Mouse (Mus musculus) kidney, postnatal 0 days (tissue): ENCODE measurements around the gene Ankrd13b. TPM values are rescaled to one million over a fixed set of nuclear protein-coding genes. Genes with fewer than 3 reads are reported as not detected.
A peak's percentile ranks its signal among the peaks of the same experiment; 100 is the strongest.

Source experiments
- ATAC-seq: fragments of 200-750 bp; cut with Nextera tagmentation; replicated peaks from 2 replicates; pipeline ENCODE4 v1.8.0; 2017; ENCODE audit warnings: low read depth, moderate number of reproducible peaks, moderate TSS enrichment, moderate library complexity; ENCODE audit not compliant: low FRiP score
- DNase-seq: peaks from one replicate; pipeline ENCODE4 v3.0.0-alpha.2; 2016; ENCODE audit warnings: low spot score
- H3K27ac ChIP-seq: fragments of 300-500 bp; sonication (generic); 2 replicates; pipeline ENCODE4 v1.5.1; 2014; ENCODE audit warnings: mild to moderate bottlenecking
- H3K27me3 ChIP-seq: fragments of 300-500 bp; sonication (generic); 2 replicates; pipeline ENCODE4 v1.6.1; 2014; ENCODE audit warnings: low read length, mixed read lengths; ENCODE audit not compliant: insufficient read depth
- H3K36me3 ChIP-seq: fragments of 300-500 bp; sonication (generic); 2 replicates; pipeline ENCODE4 v1.6.1; 2014; ENCODE audit warnings: low read length, mixed read lengths; ENCODE audit not compliant: insufficient read depth
- H3K4me1 ChIP-seq: fragments of 300-500 bp; sonication (generic); replicated peaks from 2 replicates; pipeline ENCODE4 v1.6.1; 2014; ENCODE audit warnings: antibody characterized with exemption, low read length, mixed read lengths; ENCODE audit not compliant: insufficient read depth
- H3K4me2 ChIP-seq: fragments of 300-500 bp; sonication (generic); 2 replicates; pipeline ENCODE4 v1.6.1; 2014; ENCODE audit warnings: mild to moderate bottlenecking, low read length, moderate library complexity, mixed read lengths
- H3K4me3 ChIP-seq: fragments of 300-500 bp; sonication (generic); replicated peaks from 2 replicates; pipeline ENCODE4 v1.5.1; 2014; ENCODE audit warnings: low read depth, low read length
- H3K9ac ChIP-seq: fragments of 300-500 bp; sonication (generic); 2 replicates; pipeline ENCODE4 v1.6.1; 2014; ENCODE audit warnings: low read depth, low read length
- H3K9me3 ChIP-seq: fragments of 300-500 bp; sonication (generic); replicated peaks from 2 replicates; pipeline ENCODE4 v1.6.1; 2016; ENCODE audit warnings: low read length, inconsistent platforms, mixed read lengths
- CTCF ChIP-seq: IDR thresholded peaks from 2 replicates; pipeline ENCODE4 v1.5.1; 2016; ENCODE audit warnings: antibody characterized with exemption, low read depth, mild to moderate bottlenecking, moderate library complexity
- WGBS: fragments of 180-500 bp; shearing (Covaris S2); extraction: QIAGEN DNeasy Blood & Tissue Kit; methylation state at CpG from one replicate; pipeline ENCODE4 v1.1.7; 2014; 5-methylcytosine and 5-hydroxymethylcytosine counted together
- polyA plus RNA-seq: library from polyadenylated mRNA; unstranded; fragments of >200 nt; fragmentation: Nextera tagmentation; extraction: Ambion mirVana; gene quantifications from 2 replicates; pipeline ENCODE4 v1.2.1, GENCODE M21; 2015

Ankrd13b gene
- polyA plus RNA-seq, 1 experiment from 2014 or later: 6.4 TPM

DNA sequence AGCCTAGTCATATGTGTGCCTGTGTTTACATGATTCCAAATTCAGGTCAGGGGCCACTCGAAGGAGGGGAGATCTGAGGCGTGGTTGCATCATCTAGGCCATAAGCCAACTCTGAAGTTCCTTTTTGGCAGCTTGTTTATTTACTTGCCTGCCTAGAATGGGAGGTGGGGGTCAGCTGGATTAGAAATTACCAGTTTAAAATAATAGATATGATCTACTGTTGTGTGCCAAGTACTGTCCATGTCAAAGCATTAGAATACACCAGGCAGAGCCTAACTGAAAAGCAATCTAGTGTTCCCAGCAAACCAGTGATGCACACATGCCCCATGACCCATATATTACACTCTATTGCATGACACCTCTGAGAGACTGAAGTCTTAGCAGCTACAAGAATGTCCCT is 44.5 kb downstream of the Ankrd13b start:
- Histone ChIP-seq H3K36me3 (peaks cover 6% of the 10 kb centered on the region; the same call in 1 of the 2 replicates), H3K27me3 (no peaks in the 10 kb centered on the region), H3K4me3 (no peak overlapping the region), H3K27ac (no peak overlapping the region), H3K9ac (no peak overlapping the region), H3K4me1 (no peaks in the 10 kb centered on the region), H3K9me3 (no peaks in the 10 kb centered on the region), H3K4me2 (no peak overlapping the region)
- TF ChIP-seq CTCF: no peak
- ATAC-seq: no peak
- peak; percentile 30 for DNase-seq
- WGBS: 44% methylated on average over 2 of the region's 2 CpGs

DNA sequence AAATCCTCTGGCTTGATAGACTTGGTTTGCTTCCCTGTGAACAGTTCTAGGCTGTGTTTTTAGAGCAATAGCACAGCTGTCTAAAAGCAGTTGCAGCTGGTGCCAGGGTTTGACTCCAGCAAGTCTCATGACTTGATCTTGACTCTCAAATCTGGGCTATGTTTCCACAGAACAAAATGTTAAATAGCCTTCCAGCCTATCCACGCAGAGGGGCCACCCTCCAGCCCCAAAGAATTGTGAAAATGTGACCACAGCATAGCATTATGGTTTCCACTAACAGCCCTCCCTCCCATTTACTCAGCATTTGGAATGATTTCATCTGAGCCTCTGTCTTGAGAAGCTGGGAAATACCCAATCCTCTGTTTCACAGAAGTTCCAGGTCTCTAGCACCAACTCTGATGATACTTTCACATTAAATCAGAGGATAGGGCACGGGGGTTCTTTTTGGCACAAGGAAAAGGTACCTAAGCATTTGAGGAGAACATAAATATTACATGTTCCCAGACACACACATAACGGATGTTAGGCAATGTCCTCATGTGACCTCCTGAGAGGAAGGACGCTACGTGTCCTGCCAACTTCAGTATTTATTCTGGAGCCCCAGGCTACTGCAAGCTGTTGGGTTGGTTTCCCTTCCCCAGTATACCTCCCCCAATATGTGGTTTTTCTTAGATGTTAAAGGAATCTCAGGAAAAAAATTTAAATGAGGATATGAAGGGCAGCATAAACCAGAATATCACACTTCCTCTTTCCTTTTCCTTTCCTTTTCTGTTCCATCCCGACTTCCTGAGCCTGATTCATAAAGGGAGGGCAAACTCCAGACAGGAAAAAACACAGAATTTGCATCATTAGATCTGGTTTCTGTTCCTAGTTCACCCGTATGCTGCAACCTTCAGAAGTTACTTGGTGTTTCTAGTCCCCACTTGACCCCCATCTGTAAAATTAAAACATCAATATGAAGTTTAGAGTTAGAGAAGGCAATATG is 47.0 kb downstream of the Ankrd13b start:
- ATAC-seq (no peak), DNase-seq (peak; percentile 68)
- Histone ChIP-seq H3K4me1 (no peaks in the 10 kb centered on the region), H3K36me3 (no peaks in the 10 kb centered on the region), H3K9me3 (no peaks in the 10 kb centered on the region), H3K4me2 (no peak overlapping the region; the same call in 1 of the 2 replicates), H3K4me3 (no peak overlapping the region), H3K27ac (peak overlapping the region; percentile 63), H3K9ac (no peak overlapping the region), H3K27me3 (no peaks in the 10 kb centered on the region)
- WGBS: 50% methylated on average over 7 of the region's 7 CpGs
- TF ChIP-seq CTCF: no peak

DNA sequence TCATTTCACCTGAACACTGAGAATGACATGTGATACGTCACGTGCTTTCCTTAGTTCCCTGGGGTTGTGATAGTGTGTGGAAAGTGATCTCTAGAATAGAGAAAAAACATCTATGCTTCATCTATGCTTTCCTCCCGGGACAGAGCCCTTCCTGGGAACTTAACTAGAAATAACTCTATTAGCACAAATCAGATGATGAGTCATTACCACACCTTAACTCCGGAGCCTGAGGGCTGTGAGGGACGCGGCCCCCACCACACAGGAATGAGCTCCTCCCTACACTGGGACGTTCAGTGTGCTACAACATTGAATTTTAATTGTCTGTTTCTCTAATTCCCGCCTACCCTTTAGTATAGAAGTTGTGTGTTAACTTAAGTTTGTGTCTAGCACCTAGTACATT is 48.5 kb downstream of the Ankrd13b start:
- DNase-seq (no peak), ATAC-seq (no peak)
- H3K36me3 ChIP-seq: no peaks in the 10 kb centered on the region
- H3K4me1 ChIP-seq: no peaks in the 10 kb centered on the region
- no peak overlapping the region for H3K4me3 ChIP-seq
- no peak overlapping the region for H3K4me2 ChIP-seq
- H3K27me3 ChIP-seq: no peaks in the 10 kb centered on the region
- 71% methylated on average over 8 of the region's 8 CpGs for WGBS
- TF ChIP-seq CTCF: no peak
- H3K9ac ChIP-seq: no peak overlapping the region
- no peaks in the 10 kb centered on the region for H3K9me3 ChIP-seq
- no peak overlapping the region for H3K27ac ChIP-seq

DNA sequence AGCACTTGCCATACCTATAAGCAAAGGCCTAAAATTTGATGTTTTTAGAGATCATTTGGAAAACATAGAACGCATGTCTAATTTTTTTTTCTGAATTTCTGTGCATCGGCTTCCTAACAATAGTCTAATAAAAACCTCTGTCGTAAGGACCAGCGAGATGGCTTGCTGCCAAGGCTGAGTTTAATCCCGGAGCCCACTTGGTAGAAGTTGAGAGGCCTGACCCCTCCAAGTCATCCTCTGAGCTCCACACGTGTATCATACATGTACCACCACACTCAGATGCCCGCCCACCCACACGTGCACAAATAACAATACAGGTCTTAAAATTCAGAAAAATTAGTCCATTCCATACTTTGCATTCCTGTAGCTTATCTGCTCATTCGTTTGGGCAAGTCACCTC is 49.4 kb downstream of the Ankrd13b start:
- H3K4me3 ChIP-seq: no peak overlapping the region

DNA sequence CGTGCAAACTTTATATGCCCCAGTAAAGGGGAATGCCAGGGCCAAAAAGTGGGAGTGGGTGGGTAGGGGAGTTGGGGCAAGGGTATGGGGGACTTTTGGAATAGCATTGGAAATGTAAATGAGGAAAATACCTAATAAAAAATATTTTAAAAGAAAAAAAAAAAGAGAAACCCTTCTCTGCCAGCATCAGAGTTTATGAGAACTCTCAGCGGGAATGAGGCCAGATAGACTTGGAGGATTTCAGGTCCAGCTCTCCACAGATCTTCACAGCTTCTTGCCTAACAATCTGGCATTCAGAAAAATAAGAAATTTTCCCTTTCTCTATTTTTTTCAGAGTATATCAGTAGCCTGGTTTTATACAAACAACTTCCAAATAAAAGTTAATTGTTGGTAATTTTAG is 52.5 kb downstream of the Ankrd13b start:
- no peak for TF ChIP-seq CTCF
- Histone ChIP-seq H3K4me1 (no peaks in the 10 kb centered on the region), H3K27ac (no peak overlapping the region), H3K4me2 (no peak overlapping the region), H3K36me3 (no peaks in the 10 kb centered on the region), H3K4me3 (no peak overlapping the region), H3K9me3 (no peaks in the 10 kb centered on the region), H3K9ac (no peak overlapping the region), H3K27me3 (no peaks in the 10 kb centered on the region)
- ATAC-seq (no peak), DNase-seq (no peak)
- WGBS: 90% methylated on average over 2 of the region's 2 CpGs

More for the DNA sequence above, 49.4 kb downstream of the Ankrd13b start:
- 87% methylated on average over 9 of the region's 9 CpGs for WGBS
- no peaks in the 10 kb centered on the region for H3K4me1 ChIP-seq
- H3K27me3 ChIP-seq: no peaks in the 10 kb centered on the region
- ATAC-seq (no peak), DNase-seq (no peak)
- no peak overlapping the region for H3K4me2 ChIP-seq
- H3K9me3 ChIP-seq: no peaks in the 10 kb centered on the region
- H3K9ac ChIP-seq: no peak overlapping the region
- no peak overlapping the region for H3K27ac ChIP-seq
- no peaks in the 10 kb centered on the region for H3K36me3 ChIP-seq
- TF ChIP-seq CTCF: no peak

DNA sequence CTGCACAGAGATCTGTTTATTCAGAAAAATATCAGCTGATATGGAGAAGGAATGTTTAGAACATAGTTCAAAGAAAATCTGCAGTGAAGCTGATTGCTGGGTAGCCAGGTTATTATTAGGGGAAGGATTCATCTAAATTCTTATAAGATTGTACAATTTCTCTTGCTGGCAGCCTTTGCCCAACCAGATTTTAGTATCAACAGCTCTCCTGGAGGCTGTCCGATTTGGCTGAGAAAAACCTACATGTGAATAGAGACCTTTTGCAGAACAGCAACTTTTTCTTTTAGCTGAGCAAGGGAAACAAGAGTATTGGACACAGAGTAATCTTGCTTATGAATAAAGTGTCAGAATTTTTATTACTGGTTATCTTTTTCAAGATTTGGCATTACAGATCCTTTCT is 61.0 kb downstream of the Ankrd13b start:
- TF ChIP-seq CTCF: no peak
- Histone ChIP-seq H3K4me3 (no peak overlapping the region), H3K27me3 (no peaks in the 10 kb centered on the region), H3K9me3 (no peaks in the 10 kb centered on the region), H3K9ac (no peak overlapping the region), H3K36me3 (no peaks in the 10 kb centered on the region), H3K4me2 (no peak overlapping the region), H3K27ac (no peak overlapping the region), H3K4me1 (no peaks in the 10 kb centered on the region)
- ATAC-seq (no peak), DNase-seq (no peak)
- WGBS: 91% methylated on average over 1 of the region's 1 CpGs
